Mouse (Mus musculus) cortical plate, adult 2 months (tissue): ENCODE data around the gene Trpv2. TPM values are rescaled to one million over a fixed set of nuclear protein-coding genes. Genes with fewer than 3 reads are reported as not detected.

ENCODE experiments used
- H3K27ac ChIP-seq: fragments of 200-500 bp; 2 replicates; pipeline ENCODE4 v1.5.1; 2012; ENCODE audit warnings: low read length, control low read depth, inconsistent platforms; ENCODE audit not compliant: insufficient read depth
- H3K4me1 ChIP-seq: fragments of 200-500 bp; 2 replicates; pipeline ENCODE4 v1.6.1; 2011; ENCODE audit warnings: low read length; ENCODE audit not compliant: control insufficient read depth, insufficient read depth
- H3K4me3 ChIP-seq: fragments of 200-500 bp; 2 replicates; pipeline ENCODE4 v1.5.1; 2011; ENCODE audit warnings: mild to moderate bottlenecking, low read length, control low read depth; ENCODE audit not compliant: insufficient read depth
- CTCF ChIP-seq: fragments of 200-500 bp; IDR thresholded peaks from 2 replicates; pipeline ENCODE4 v1.5.1; 2011; ENCODE audit warnings: mild to moderate bottlenecking, control low read depth, low read length; ENCODE audit not compliant: insufficient read depth; ENCODE audit errors: extremely low read depth
- POLR2A ChIP-seq: fragments of 200-500 bp; IDR thresholded peaks from 2 replicates; pipeline ENCODE4 v1.6.1; 2011; ENCODE audit warnings: mild to moderate bottlenecking, low read length, control low read depth; ENCODE audit not compliant: insufficient read depth; ENCODE audit errors: extremely low read depth
- polyA plus RNA-seq: library from polyadenylated mRNA; depleted of rRNA; stranded (reverse); fragments of >200 nt; gene quantifications from 2 replicates; pipeline ENCODE4 v1.2.3, GENCODE M21; 2012

Trpv2 gene
- polyA plus RNA-seq, 1 experiment = 23.4 TPM

DNA sequence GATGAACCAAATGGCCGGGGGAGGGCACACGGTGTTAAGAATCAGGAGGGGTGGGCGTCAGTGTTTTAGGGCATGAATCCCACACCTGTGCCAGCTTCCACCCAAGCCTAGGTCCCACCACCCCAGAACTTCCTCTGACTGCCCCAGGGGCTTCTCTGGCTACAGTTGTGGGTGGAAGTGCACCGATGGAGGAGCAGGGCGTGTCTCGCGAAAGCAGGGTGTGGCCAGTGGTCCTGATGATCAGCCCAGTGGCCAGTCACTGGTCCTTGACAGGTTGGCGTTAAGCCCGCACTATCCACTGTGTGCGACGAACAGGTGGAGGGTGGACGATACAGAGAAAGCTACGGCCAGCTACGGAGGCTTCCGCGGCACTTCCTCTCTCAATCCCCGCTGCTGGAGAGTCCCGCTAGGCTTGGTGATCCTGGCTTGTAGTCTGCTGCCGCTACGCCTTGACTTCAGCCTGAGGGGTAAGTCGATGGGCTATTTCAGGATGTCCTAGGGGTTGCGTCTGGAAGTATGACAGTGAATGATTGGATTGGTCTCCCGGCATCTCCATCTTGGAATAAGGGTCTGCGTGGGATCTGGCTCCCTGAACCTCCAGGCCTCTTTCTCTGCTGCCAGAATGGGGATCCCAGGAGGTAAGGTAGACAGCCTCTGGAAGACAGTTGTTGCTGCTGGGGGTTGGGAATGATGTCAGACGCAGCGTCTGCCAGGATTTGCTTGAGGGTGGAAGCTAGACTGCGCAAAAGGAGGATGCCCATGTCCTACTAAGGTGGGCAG lies 1.6 kb downstream of the Trpv2 start:
- Histone ChIP-seq H3K4me1 (no peaks in the 10 kb centered on the region), H3K27ac (peak overlapping the region; percentile 56), H3K4me3 (peak overlapping the region; percentile 63)
- TF ChIP-seq POLR2A = peak; percentile 75
- TF ChIP-seq CTCF = no peak

DNA sequence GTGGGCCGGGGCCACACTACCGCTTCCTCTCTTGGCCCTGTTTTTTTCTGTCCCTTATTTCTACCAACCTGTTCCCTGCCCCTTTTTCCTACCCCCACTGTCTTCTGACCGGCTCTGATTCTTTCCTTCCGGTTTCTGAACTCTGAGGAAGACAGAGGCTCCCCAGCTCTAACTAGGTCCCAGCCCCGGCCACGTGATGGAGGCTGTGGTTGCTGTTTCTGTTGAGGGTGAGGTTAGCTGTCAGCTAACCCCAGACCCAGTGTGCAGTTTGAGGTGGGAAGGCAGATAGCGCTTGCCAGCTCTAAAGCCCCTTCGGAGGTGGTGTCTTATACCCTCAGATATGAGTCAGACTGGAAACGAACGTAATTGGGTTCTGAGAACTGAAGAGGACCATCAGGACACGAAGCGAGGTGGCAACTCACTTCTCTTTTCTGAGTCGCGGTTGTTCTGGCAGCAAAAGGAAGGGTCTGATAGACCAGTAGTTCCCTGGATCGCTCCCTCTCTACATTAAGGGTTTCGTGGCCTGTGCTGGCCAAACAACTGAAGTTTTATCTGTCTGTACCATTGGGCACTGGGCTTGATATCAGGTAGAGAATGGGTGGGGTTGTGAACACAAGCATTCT lies 2.4 kb downstream of the Trpv2 start:
- H3K4me3 ChIP-seq = peak overlapping the region; percentile 63
- TF ChIP-seq POLR2A = no peak
- TF ChIP-seq CTCF = no peak
- peak overlapping the region; percentile 56 for H3K27ac ChIP-seq
- no peaks in the 10 kb centered on the region for H3K4me1 ChIP-seq

DNA sequence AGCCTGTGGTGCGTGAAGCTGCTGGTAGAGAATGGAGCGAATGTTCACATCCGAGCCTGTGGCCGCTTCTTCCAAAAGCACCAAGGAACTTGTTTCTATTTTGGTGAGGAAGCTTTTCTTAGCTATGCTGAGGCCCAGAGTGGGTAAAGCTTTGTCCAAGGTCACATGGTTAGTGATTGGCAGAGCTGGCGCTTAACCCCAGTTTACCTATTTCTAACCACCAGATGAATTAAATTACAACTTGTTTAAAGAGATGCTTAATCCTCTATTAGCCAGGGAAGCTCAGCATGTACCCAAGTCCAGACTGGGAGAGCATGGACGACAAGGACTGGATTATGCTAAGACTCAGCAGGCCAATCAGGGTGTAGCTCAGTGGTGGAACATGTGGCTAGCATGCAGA lies 8.7 kb downstream of the Trpv2 start:
- no peak overlapping the region for H3K27ac ChIP-seq
- no peaks in the 10 kb centered on the region for H3K4me1 ChIP-seq
- no peak for TF ChIP-seq CTCF
- no peak for TF ChIP-seq POLR2A
- H3K4me3 ChIP-seq = no peak overlapping the region

GRCm38 (mm10) chr11:62584671-62585206 lies 10.5 kb downstream of the Trpv2 start:
- TF ChIP-seq CTCF (no peak), POLR2A (no peak)

GRCm38 (mm10) chr11:62587034-62587433 lies 12.7 kb downstream of the Trpv2 start:
- Histone ChIP-seq H3K4me3 (no peak overlapping the region), H3K27ac (no peak overlapping the region), H3K4me1 (no peaks in the 10 kb centered on the region)
- no peak for TF ChIP-seq CTCF
- no peak for TF ChIP-seq POLR2A

More at GRCm38 (mm10) chr11:62584671-62585206, 10.5 kb downstream of the Trpv2 start:
- no peak overlapping the region for H3K27ac ChIP-seq
- H3K4me1 ChIP-seq = no peaks in the 10 kb centered on the region
- no peak overlapping the region for H3K4me3 ChIP-seq

- H3K4me1 ChIP-seq = no peaks in the 10 kb centered on the region
- H3K4me3 ChIP-seq = no peak overlapping the region
- H3K27ac ChIP-seq = no peak overlapping the region
- TF ChIP-seq POLR2A = no peak
- no peak for TF ChIP-seq CTCF
These were observed 15.1 kb downstream of the Trpv2 start for GRCm38 (mm10) chr11:62589391-62589790.

DNA sequence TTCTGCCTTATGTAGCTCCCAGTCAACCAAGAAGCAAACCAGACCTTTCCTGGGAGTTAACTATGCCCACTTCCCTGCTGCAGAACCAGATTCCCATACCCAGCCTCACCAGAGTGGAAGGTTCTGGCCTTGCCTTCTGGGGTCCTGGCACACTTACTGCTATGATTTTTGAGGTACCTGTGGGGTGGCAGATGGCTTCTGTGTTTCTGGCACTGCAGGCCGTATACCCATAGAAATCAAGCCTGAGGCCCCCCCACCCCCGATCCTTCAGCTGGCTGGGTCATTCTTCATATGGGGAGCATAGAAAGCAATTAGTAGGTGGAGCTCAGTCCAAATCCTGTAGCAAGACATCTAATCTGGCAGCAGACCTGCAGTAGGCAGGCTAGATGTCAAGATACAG lies 16.7 kb downstream of the Trpv2 start:
- TF ChIP-seq CTCF (no peak), POLR2A (no peak)
- H3K27ac ChIP-seq = no peak overlapping the region
- H3K4me3 ChIP-seq = no peak overlapping the region
- no peaks in the 10 kb centered on the region for H3K4me1 ChIP-seq

GRCm38 (mm10) chr11:62591904-62592575 lies 17.8 kb downstream of the Trpv2 start:
- H3K4me3 ChIP-seq = no peak overlapping the region
- H3K27ac ChIP-seq = no peak overlapping the region
- H3K4me1 ChIP-seq = no peaks in the 10 kb centered on the region
- TF ChIP-seq POLR2A = no peak
- no peak for TF ChIP-seq CTCF

GRCm38 (mm10) chr11:62598571-62598970 lies 24.3 kb downstream of the Trpv2 start:
- H3K4me3 ChIP-seq = no peak overlapping the region
- no peak for TF ChIP-seq POLR2A
- TF ChIP-seq CTCF = no peak
- no peak overlapping the region for H3K27ac ChIP-seq
- H3K4me1 ChIP-seq = no peaks in the 10 kb centered on the region
